Mouse (Mus musculus): Measurements from ENCODE around the gene Tet3. TPM values are rescaled to one million over a fixed set of nuclear protein-coding genes. Genes with fewer than 3 reads are reported as not detected.

Gene Tet3
- total RNA-seq, 2 experiments from 2014 or later = 86.4 to 87.3 TPM

DNA sequence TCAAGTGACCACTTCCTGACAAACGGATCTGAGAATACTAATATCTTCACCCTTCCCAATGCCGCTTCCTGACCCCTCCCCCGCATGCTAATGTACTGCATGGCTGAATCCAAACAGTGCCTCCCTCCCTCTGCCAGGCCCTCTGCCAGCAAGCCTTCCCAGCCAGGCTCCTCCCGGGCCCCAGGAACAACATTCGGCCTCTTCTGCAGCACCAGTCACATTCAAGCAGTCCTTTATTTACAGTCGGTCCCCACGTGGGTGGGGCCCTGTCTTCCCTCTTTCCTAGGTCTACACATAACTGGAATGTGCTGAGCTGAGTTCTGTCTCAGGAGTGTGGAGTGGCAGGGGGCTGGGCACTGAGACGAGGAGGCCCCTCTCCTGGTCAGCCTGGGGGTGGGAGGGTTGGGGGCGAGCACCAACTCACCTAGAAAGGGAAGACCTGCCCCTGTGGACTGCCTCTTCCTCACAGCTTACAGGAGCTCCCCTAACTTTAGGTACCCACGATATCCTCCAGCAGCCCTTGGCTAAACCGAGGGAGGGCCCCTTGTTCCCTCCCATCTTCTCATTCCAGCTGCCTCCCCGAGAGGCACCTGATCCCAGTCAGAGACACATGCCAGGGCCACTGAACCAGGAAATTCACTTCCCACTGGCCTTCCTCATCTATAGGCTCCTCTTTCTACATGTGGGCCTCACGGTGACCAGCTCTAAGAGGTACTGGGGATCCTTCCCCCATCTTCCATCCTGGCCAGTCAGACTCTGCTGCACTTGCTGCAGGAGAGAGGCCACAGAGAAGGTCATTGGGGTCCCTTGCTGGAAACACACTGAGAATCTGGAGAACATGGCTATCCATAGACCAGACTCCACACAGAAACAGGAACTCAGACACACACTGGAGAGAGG, 15.2 kb downstream of the Tet3 start:
- intact Hi-C loops (cut with DNase I) = no loop called here
- peak; percentile 37 to 73 for DNase-seq (ENCODE audit: low spot score in 2 of 2)

DNA sequence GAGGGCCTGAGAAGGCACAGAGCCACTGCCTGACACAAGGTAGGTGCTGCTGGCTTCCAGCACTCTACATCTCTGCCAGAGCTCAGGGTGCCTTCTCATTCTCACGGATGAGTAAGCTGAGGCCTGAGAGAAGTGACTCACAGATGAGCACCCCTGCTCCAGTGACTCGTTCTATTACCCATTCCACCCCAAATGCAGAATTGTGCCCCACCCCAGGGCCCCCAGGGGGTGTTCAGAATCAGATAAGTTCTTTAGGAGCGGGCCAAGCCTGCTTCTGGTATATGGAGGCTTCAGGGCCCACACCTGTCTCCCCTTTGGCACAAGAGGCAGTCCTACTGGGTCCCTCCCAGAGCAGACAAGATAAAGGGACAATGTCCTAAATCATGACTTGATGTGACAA, 16.2 kb downstream of the Tet3 start:
- DNase-seq (ENCODE audit: low spot score in 2 of 2) = peak in 1 of 2 experiments; percentile 70
- intact Hi-C loops (cut with DNase I) = no loop called here

DNA sequence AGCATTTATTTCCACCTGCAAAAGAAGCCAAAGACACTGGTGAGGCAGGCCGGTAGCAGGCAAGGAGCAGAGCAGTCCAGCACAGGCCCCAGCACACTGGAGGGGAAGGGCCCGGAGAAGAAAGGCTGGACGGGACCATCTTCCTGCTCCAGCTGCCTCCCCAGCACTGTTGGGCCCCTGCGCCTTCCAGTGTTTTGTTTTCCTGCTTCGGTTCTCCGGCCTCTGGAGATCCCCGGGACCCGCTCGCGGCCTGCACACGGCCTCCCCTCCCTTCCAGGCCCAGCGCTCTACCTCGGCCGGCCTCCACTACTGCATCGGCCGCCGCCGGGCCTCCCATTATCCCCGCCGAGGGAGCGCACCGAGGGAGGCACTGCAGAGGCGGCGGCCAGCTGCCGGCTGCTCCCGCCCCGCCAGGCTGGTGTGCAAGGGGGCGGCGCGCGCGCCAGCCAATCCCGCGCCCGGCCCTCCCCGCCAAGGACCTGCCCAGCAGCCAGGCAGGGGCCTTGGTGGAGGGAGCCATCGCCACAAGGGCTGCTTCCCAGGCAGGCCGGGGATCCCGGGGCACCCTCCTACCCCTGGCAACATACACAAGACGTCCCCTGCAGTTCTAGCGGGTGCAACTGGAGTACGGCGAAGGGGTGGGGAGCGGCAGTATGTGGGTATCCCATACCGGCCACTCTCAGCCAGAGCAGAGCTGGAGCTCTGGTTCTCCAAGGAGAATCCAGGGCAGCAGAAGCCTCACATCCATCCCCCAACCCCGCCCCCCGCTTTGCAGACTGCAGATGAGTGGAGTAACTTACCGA, 17.4 kb downstream of the Tet3 start:
- peak; percentile 92 for DNase-seq (ENCODE audit: low spot score in 2 of 2)
- intact Hi-C loops (cut with DNase I) = loop anchor here (1.0 to 2.0 kb wide), 3 partner anchors 29 to 100 kb away; no protein-coding TSS in a partner anchor

DNA sequence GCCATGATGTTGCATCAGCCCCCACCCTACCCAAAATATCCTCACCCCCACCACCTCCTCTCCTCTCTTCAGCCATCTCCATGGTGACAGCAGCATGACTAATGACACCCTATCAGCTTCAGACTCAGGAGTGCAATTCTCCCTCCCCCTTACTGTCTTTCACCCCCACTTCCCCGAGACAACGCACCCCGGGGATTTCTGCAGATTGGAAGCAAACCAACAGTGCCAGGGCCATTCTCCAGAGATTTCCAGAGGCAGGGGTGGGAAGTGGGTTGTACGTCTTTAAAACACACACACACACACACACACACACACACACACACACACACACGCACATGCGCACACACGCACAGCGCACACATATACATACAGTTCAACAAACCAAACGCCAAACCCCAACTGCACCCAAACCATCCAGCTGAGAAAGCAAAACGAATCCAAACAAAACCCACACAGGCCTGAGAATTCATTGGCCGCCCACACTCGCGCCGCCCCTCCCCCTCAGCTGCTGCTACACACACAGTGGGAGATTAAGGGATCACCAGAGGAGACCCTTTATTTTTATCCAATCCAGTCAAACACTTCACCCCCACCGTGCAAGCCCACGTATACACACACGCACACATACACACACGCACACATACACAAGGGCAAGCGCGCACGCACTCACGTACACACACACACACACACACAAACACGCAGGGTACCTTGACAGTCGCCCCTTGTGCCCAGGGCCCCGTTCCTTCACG, 18.2 kb downstream of the Tet3 start:
- intact Hi-C loops (cut with DNase I) = loop anchor here (1.0 to 2.0 kb wide), 4 partner anchors 28 to 101 kb away; partner anchors contain the start of gene Dguok
- peak; percentile 77 to 95 for DNase-seq (ENCODE audit: low spot score in 2 of 2)

DNA sequence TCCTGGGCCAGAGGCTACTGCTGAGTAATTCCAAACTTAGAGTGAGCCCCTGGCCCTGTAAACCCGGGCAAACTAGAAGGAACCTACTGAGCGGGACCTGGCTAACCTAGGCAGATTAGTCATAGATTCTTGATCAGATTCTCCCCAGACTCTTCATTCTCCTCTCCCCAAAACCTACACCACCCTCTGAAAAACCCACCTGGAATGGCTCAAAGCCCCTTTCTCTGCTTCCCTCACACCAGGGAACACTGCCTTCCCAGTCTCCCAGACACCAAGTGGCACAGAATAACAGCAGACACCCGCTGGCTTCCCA, 18.7 kb downstream of the Tet3 start:
- no peak for DNase-seq (ENCODE audit: low spot score in 2 of 2)
- intact Hi-C loops (cut with DNase I) = loop anchor here (1.0 to 2.0 kb wide), 3 partner anchors 27 to 69 kb away; partner anchors contain the start of gene Dguok

DNA sequence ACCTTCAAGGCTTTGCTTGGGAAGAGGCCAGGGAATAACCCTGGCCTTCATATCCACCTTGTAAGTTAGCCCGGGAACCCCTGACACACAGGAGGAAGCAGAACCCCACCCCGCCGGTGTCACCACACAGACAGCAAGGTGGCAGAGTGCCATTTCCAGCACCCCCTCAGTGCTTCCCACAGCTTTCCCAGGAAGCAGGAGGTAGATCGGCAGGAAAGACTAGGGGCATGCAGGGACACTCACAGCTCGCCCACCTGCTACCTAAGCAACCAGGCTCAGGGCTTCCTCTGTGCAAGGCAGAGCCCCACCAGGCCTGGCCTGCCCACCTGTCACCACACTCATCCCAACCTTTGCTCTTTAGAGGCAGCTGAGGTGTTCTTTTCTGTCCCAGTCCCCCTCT, 19.1 kb downstream of the Tet3 start:
- intact Hi-C loops (cut with DNase I) = loop anchor here (1.0 to 2.0 kb wide), 3 partner anchors 27 to 69 kb away; partner anchors contain the start of gene Dguok
- DNase-seq (ENCODE audit: low spot score in 2 of 2) = peak; percentile 41 to 66

DNA sequence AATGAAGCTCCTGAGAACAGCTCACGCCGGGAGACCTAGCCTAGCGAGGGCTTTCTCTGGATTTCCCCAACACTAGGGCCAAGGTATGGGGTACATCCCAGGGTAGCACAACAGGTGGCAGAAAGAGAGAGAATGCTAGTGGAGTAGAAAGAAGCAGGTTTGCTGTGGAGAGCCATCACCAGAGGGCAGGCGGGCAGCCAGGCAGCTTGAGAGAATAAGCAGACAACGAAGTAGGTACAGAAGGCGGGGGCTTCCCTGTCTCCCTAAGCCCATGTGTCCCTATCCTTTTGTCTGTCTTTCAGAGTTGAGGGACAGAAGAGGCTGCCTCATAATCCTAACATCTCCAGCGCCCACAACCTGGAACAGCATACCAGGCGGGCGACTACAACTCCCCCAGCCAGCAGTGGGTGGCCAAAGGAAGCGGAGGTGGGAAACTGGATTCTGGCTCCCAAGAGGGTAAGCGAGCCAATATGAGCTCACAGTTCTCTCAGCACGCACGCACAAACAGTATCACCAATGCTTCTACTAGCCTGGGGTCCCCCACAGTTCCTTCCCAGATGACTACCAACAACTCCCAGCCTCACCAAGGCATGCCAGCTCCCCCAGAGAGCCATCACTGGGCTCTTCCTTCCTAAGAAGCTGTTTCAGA, 19.6 kb downstream of the Tet3 start:
- intact Hi-C loops (cut with DNase I) = no loop called here

DNA sequence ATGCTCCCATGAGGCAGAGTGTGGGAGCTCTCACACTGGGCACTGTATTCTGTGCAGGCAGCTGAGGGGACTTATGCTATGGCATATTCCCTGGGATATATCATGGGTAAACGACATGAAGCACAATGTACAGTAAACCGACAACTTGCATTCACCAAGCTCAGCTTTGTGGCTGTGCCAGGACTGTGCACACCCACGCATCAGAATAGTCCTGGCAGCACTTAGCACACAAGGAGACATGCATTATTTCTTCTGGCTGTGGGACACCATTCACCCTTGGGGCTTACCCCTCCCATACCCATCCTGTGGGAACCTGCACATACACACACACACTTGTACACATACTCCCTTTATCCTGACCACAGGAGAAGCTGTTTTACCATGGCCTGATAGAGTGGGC, 20.3 kb downstream of the Tet3 start:
- peak; percentile 40 to 66 for DNase-seq (ENCODE audit: low spot score in 2 of 2)
- intact Hi-C loops (cut with DNase I) = no loop called here

More for the DNA sequence above, 19.6 kb downstream of the Tet3 start:
- DNase-seq (ENCODE audit: low spot score in 2 of 2) = peak; percentile 40 to 78

DNA sequence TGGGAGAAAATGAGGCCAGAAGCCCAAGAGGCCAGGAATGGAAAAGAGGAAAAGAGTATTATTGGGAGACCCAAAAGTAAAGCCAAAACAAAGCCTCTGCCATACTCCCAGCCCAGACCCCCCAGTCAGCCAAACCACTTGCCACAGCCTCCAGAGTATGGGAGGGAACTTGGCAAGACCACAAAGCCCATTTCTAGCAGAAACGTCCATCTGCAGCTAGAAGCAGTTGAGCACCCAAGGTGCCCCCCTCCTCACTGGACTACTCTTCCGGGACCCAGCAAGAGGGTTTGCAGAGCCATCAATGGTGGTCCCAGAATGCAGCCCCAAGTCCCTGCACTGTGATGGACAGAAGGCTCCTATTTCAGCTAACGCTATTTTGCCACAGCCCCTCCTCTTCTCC, 21.1 kb downstream of the Tet3 start:
- intact Hi-C loops (cut with DNase I) = no loop called here
- no peak for DNase-seq (ENCODE audit: low spot score in 2 of 2)

DNA sequence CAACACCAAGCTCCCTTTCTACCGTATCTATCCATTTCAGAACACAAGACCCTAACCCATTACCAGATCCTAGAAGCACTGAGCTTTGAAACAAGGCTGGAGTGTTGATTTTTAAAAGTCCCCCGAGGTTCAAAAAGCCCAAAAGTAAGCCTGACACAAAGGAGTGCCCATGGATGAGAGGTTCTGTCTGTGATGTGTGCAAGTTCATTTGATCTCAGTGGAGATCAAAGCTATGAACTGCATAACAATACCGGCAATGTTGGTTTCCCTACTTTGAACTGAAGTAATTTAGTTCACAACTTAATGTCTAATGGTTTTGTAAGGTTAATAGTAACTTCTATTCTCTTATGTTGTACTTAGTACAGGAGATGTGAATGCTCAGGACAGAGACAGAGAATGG, 21.7 kb downstream of the Tet3 start:
- intact Hi-C loops (cut with DNase I) = no loop called here
- no peak for DNase-seq (ENCODE audit: low spot score in 2 of 2)

DNA sequence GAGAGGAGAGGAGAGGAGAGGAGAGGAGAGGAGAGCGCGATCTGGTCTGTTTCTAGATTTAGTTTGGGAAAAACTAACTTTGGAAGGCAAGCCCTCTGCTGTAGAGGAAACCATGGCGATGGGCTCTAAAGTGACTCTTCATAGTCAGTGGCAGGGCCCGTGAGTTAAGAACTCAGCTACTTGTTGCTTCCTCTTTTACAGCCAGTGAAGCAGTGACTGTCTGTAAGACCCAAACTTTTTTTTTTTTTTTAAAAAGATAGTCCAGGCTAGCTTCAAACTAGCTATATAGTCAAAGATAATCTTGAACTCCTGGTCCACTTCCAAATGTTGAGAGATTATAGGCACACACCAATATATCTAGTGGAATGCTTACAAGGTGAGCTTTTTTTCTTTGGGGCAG, 22.3 kb downstream of the Tet3 start:
- intact Hi-C loops (cut with DNase I) = no loop called here
- DNase-seq (ENCODE audit: low spot score in 2 of 2) = no peak

DNA sequence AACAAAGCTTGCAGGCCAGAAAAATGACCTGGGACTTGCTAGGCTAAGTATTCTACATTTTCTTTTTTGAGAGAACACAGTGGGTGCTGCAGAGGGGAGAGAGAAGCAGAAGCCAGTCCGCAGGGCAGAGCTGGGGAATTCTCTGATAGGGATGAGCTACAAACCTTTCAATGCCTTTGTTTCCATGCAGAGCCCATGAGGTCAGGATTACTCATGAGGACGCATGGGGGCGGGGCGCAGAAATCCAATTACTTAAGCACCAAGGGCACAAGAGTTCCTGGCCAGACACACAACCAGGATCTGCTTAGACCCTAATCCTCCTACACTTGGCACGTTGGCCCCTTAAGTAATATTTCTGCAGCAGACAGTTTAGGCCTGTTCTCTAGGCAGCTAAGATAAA, 23.7 kb downstream of the Tet3 start:
- DNase-seq (ENCODE audit: low spot score in 2 of 2) = no peak

DNA sequence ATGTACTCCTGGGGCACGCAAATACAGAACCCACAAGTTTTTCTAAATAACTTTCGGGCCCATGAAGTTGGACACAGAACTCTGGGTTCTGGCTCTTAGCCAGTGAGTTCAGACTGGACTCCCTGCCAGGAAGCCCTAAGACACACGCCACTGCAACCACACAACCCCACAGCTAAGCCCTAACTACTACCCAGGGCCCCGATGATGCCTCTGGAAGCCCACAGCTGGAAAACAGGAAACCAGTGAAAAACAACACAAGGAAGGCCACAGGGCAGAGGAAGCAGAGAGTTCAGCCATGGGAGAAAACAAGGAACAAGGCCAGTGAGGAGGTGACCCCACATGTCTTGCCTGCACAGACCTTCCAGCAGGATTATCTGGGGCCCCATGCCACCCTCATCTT, 25.3 kb downstream of the Tet3 start:
- intact Hi-C loops (cut with DNase I) = no loop called here
- no peak for DNase-seq (ENCODE audit: low spot score in 2 of 2)

More for the DNA sequence above, 23.7 kb downstream of the Tet3 start:
- intact Hi-C loops (cut with DNase I) = no loop called here

DNA sequence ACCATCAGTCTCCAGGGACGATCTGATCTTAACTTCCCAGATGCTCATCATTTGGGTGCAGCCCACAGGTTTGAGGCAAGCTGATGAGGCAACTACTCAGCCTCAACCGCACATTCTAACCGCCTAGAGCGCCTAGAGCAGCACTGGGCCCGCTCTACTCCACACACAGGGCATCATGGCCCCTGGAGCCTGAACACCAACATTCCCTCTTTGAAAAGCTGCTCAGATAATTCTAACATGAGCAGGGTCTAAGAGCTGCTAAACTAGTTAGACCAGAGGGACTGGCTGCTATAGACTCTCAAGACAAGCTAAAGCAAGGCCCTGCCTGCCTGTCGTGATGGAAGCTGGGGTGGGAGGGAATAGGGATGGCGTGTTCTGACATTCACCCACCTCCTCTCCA, 25.9 kb downstream of the Tet3 start:
- intact Hi-C loops (cut with DNase I) = no loop called here
- no peak for DNase-seq (ENCODE audit: low spot score in 2 of 2)

DNA sequence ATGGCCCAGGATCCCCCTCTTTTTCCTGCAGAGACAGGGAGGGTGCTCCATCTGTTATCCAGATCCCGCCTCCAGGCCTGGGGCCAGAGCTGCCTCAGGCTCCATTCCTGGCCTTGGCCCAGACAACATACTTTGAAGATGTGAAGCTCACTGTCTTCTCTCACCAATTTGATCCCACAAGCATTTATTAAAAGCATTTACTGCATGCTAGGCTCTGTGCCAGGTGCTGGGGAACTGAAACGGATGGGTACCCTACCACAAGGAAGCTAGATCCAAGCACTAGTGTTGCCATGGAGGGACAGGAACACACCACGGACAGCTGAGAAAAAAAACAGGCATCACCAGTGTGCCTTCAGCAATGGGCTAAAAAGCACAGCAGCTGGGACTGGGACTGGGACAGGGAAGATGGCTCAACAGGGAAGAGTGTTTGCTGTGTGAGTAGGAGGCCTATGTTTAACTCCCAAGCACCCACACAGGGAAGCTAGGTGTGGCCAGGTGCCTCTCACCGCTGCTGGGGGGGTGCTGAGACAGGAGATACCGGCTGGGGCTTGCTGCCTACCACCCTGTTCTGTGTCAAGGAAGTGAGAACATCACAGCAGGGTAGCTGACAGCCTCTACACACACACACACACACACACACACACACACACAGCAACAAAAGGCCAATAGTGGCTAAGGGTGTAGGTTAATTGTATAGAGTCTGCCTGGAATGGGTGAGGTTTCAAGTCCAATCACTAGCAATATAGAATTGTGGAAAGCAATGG, 30.7 kb downstream of the Tet3 start:
- peak; percentile 31 to 71 for DNase-seq (ENCODE audit: low spot score in 2 of 2)
- intact Hi-C loops (cut with DNase I) = no loop called here

DNA sequence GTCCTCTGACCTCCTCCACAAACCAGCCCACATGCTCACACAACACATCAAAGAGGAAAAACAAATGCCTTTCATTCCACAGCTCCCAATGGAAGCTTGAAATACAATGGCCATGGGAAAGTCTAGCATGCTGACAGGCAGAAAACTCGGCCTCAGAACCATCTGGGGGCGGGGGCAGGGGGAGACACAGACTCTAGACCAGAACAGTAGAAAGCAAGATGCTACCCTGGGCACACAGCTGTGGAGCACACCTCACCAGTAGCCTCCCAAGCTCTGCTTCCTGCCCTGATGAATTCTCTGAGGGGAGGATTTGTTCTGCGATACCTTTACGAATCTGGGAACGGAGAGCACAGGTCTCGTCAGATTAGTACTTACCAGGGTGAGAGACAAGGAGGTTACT, 31.4 kb downstream of the Tet3 start:
- no peak for DNase-seq (ENCODE audit: low spot score in 2 of 2)
- intact Hi-C loops (cut with DNase I) = no loop called here

DNA sequence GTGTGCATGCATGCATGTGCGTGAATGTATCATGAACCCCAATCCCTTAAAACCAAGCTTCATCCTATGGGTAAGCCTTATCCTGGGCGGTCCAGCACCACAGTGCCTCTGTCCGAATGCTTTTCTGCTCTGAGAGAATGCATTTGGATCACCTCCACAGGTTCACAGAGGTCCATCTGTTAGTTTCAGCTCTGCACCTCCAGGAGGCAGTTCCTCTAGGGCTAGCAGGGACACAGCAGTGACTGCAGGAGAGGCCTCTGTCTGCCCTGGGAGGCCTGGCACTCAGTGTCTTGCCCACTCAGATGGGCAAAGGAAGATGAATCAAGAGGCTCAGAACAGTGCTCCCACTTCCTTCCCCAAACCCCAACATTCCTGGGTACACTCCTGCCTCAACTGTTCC, 32.3 kb downstream of the Tet3 start:
- intact Hi-C loops (cut with DNase I) = no loop called here
- no peak for DNase-seq (ENCODE audit: low spot score in 2 of 2)

DNA sequence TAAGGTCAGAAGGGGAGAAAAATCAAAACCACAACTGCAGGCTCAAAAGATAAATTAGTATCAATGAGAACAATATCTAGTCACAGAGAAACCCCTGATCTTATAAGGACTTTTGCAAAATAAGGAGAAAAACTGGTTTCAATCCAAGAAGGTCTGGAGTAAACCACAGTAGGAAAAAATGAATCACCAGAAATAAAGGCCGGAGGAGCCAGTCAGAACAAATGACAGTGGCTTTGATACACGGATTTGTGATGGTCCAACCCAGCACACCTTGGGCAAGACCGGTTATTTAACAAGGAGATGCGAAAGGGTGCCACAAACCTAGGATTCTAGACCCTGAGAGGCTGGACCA, 34.9 kb downstream of the Tet3 start:
- intact Hi-C loops (cut with DNase I) = no loop called here
- no peak for DNase-seq (ENCODE audit: low spot score in 2 of 2)

Data from left cerebral cortex, postnatal 25 days (tissue).